Mouse (Mus musculus): ENCODE measurements around the gene Prdm9.

DNA sequence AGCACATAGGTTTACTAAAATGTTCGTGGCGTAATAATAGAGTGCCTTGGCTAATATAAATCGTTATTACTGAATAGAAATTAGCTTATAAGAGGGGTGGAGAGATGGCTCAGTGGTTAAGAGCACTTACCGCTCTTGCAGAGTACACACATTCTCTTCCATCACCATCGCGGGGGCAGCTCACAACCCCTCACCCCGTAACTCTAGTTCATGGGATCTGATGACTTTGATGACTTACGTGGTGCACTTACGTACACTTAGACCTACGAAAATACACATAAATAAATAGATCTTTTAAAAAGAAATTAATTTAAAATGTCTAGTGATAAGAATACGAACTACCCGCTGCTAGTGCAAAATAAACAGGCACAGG lies 760 bp upstream of the Prdm9 start:
- TF ChIP-seq CTCF (IDR thresholded peaks at IDR 0.05; ENCODE audit: low read depth) = no peak
- TF ChIP-seq EP300 (IDR thresholded peaks at IDR 0.05; ENCODE audit: low read depth) = no peak

All from liver, postnatal 0 days (tissue).